ENCODE assay signal across 13 mouse cellular contexts in the genomic region with DNA sequence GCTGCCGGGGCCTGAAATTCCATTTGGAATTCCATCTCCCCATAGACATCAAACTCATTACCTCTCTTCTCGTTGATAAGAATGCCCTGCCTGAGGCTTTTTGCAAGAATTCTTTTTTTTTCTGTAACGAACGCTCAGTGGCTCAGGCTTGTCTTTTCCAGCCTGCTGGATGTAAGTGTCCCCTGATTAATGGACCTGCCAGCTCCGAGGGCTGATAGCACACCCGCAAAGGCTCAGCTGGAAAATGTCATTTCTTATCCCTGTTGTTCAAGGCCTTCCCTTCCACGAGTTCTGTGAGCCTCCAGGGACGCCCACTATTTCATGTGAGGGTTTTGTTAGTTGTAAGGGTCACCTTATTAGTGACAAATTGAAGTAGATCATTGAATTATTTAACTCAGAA. TPM values are rescaled to one million over a fixed set of nuclear protein-coding genes. Genes with fewer than 3 reads are reported as not detected.
A peak's percentile ranks its signal among the peaks of the same experiment; 100 is the strongest.
DNase-seq lines count a peak whose midpoint lies in the region; ATAC-seq lines count a peak whose summit lies in the region.
"Had no signal": no experiment of that assay in that cellular context is flagged by ENCODE, and none has a peak within 500 bp of the region (broad histone marks: within the 10 kb centered on the region; RNA-seq: fewer than 3 reads in every experiment).

No protein-coding gene starts in this region.

- 14% methylated on average over 8 of the region's 8 CpGs for WGBS in kidney, embryonic 14.5 days
- WGBS in kidney, embryonic 15.5 days = 17% methylated on average over 8 of the region's 8 CpGs
- 24% methylated on average over 8 of the region's 8 CpGs for WGBS in hindbrain, embryonic 12.5 days

- H3K27me3 ChIP-seq in kidney, embryonic 14.5 days (ENCODE audit: control insufficient read depth, insufficient read depth, low read length) = no peaks in the 10 kb centered on the region
- H3K27me3 ChIP-seq in kidney, embryonic 15.5 days = peaks cover 4% of the 10 kb centered on the region; the same call in 1 of the 2 replicates
- H3K27me3 ChIP-seq in hindbrain, embryonic 12.5 days = no peaks in the 10 kb centered on the region

- no peaks in the 10 kb centered on the region for H3K9me3 ChIP-seq in kidney, embryonic 14.5 days (ENCODE audit: control insufficient read depth, low read length)
- H3K9me3 ChIP-seq in kidney, embryonic 15.5 days (replicated peaks) = no peaks in the 10 kb centered on the region
- no peaks in the 10 kb centered on the region for H3K9me3 ChIP-seq in hindbrain, embryonic 12.5 days (replicated peaks)
- H3K9me3 ChIP-seq: heart, embryonic 12.5 days had no signal

- H3K4me3 ChIP-seq in kidney, embryonic 14.5 days (ENCODE audit: low read length) = no peak overlapping the region
- H3K4me3 ChIP-seq in kidney, embryonic 15.5 days (replicated peaks) = no peak overlapping the region
- no peak overlapping the region for H3K4me3 ChIP-seq in hindbrain, embryonic 12.5 days
- H3K4me3 ChIP-seq: heart, embryonic 12.5 days had no signal

- H3K9ac ChIP-seq in kidney, embryonic 14.5 days (ENCODE audit: low read depth, low read length) = no peak overlapping the region
- no peak overlapping the region for H3K9ac ChIP-seq in kidney, embryonic 15.5 days
- H3K9ac ChIP-seq in hindbrain, embryonic 12.5 days = no peak overlapping the region
- H3K9ac ChIP-seq: heart, embryonic 12.5 days had no signal

- DNase-seq in embryo, embryonic 10.5 days (ENCODE audit: low spot score) = peak; percentile 48
- DNase-seq in neural tube, embryonic 10.5 days (ENCODE audit: extremely low spot score, low spot score) = peak; percentile 36
- no peak for DNase-seq in spleen, adult 12 weeks (ENCODE audit: low spot score)
- DNase-seq: cerebellum, adult 11-12 months; gastrocnemius, postnatal 10 days; kidney, adult 8-10 months; layer of hippocampus, postnatal 36 days had no signal

- ATAC-seq in kidney, embryonic 14.5 days (ENCODE audit: low FRiP score, low TSS enrichment) = no peak
- no peak for ATAC-seq in kidney, embryonic 15.5 days (replicated peaks; ENCODE audit: low FRiP score)
- peak; percentile 84 for ATAC-seq in hindbrain, embryonic 12.5 days (ENCODE audit: low FRiP score)
- ATAC-seq in erythroblast, adult 5-6 weeks (replicated peaks; ENCODE audit: low FRiP score, poor library complexity, severe bottlenecking) = no peak
- ATAC-seq: activated CD4-positive, CD25-positive, alpha-beta regulatory T cell, adult 4 months had no signal

- H3K4me1 ChIP-seq in kidney, embryonic 14.5 days (ENCODE audit: control insufficient read depth, insufficient read depth, low read length) = 0 out of 2 replicates have a peak, but pooled peaks cover 3% of the 10 kb centered on the region
- peaks cover 27% of the 10 kb centered on the region for H3K4me1 ChIP-seq in kidney, embryonic 15.5 days
- H3K4me1 ChIP-seq in hindbrain, embryonic 12.5 days = peaks cover 8% of the 10 kb centered on the region; the same call in 1 of the 2 replicates

- H3K4me2 ChIP-seq in kidney, embryonic 14.5 days (replicated peaks; ENCODE audit: low read depth, low read length) = no peak overlapping the region
- H3K4me2 ChIP-seq in kidney, embryonic 15.5 days = no peak overlapping the region
- no peak overlapping the region for H3K4me2 ChIP-seq in hindbrain, embryonic 12.5 days (replicated peaks)
- H3K4me2 ChIP-seq: heart, embryonic 12.5 days had no signal

- no peaks in the 10 kb centered on the region for H3K36me3 ChIP-seq in kidney, embryonic 14.5 days (ENCODE audit: control insufficient read depth, insufficient read depth, low read length)
- no peaks in the 10 kb centered on the region for H3K36me3 ChIP-seq in kidney, embryonic 15.5 days
- H3K36me3 ChIP-seq in hindbrain, embryonic 12.5 days = no peaks in the 10 kb centered on the region
- H3K36me3 ChIP-seq: heart, embryonic 12.5 days had no signal

- peak overlapping the region; percentile 49; the same call in 1 of the 2 replicates for H3K27ac ChIP-seq in kidney, embryonic 14.5 days (ENCODE audit: low read depth, low read length)
- H3K27ac ChIP-seq in kidney, embryonic 15.5 days = no peak overlapping the region
- H3K27ac ChIP-seq in hindbrain, embryonic 12.5 days = peak overlapping the region; percentile 88

RNA-seq across cellular contexts. Expression of a gene that starts 3.3 kb away (rescaled TPM):
- 13.5 and 19.8 TPM in 2 replicates for polyA plus RNA-seq in kidney, embryonic 14.5 days (2014; fragmentation: Nextera tagmentation; extraction: Ambion mirVana)
- 28.7 and 28.8 TPM in 2 replicates for polyA plus RNA-seq in kidney, embryonic 15.5 days (2015; fragmentation: Nextera tagmentation; extraction: Ambion mirVana)
- polyA plus RNA-seq in hindbrain, embryonic 12.5 days (2016; fragmentation: Nextera tagmentation; extraction: Ambion mirVana) = 17.4 and 21.2 TPM in 2 replicates
- 0.96 and 1.0 TPM in 2 replicates for total RNA-seq in erythroblast, adult 5-6 weeks (2015; ENCODE audit: low replicate concordance)
- total RNA-seq in erythroblast, adult 5-6 weeks (2017; ENCODE audit: low replicate concordance) = 0.51 and 1.1 TPM in 2 replicates
